Mouse (Mus musculus): ENCODE results near the gene Nup210. TPM values are rescaled to one million over a fixed set of nuclear protein-coding genes. Genes with fewer than 3 reads are reported as not detected.

The Nup210 gene
- polyA plus RNA-seq (2014; fragmentation: Illumina TruSeq; extraction: RNeasy Lipid Tissue Mini Kit (QIAGEN cat#74804); ENCODE audit: low read depth, low replicate concordance) = 1.7 TPM

DNA sequence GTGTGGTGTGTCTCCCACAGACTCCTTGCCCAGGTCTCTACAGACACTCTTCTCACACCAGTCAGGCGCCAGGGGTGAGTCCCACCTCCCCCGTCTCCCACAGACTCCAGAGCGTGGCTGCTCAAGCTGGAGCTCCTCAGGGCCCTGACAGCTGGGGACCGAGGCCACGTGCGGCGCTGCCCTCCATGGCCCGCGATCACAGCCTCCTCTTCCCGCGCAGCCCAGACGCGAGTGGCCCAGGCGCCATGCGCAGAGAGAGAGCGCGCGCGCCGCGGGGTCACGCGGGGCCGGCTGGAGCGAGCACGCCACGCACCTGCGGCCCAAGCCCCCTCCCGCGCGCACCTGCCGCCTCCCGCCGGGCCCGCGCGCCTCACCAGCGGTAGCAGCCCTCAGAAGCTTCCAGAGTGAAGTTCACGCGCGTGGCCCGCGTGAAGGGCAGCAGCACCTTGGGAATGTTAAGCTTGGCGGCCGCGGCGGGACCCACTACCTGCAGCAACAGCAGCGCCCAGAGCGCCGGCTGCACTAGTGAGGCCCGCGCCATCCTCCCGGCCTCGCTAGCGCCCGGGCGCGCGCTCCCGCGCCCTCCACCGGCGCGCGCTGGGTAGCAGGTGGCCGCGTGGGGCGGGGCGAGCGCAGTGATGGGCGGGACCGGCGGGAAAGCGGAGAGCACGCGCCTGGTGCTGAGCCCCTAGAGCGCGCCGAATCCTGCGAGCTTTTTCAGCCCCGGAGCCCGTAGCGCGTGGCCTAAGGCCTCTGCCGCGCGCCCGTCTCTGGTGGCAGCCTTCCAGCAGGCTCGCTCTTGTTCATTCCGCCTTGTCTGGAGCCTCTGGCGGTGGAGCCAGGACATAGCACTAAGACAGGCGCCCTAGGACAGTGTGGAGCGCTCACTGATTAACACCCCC, at the start of gene Nup210:
TSS of gene Nup210 (minus strand) at position 586 of the 902 bp plus-strand sequence.

DNA sequence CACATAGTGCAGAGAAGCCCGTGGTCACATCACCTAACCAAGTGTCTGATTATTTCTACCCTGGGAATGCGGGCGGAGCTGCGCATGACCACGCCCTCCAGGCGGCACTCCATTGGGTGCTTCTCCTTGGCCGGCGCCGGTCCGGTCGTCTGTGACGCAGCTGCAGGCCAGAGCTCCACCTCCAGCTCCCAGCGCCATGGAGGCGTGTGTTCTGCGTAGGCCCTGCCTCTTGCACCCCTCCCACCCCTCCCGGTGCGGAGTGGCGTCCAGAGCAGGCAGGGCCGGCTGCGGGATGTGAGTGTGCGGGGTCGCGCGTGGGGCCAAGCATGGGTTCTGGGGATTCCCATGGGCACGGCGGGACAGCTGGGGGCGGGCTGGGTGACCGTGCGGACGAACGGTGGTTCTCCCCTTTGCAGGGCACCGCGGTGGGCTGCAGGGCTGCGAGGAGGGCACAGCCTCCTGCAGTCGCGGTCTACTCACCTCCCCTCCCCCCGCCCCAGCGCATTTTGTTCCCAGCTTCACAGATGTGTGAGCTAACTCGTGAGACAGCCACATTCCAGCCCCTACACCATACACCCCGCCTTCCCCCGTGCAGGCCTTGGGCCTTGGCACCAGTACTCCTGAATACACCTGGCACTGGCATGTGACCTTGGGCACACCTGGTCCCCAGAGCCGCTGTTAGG, 40.1 kb upstream of the Nup210 start, which contains the start of gene Hdac11:
TSS of gene Hdac11 (plus strand) at position 112 of the 683 bp plus-strand sequence.

DNA sequence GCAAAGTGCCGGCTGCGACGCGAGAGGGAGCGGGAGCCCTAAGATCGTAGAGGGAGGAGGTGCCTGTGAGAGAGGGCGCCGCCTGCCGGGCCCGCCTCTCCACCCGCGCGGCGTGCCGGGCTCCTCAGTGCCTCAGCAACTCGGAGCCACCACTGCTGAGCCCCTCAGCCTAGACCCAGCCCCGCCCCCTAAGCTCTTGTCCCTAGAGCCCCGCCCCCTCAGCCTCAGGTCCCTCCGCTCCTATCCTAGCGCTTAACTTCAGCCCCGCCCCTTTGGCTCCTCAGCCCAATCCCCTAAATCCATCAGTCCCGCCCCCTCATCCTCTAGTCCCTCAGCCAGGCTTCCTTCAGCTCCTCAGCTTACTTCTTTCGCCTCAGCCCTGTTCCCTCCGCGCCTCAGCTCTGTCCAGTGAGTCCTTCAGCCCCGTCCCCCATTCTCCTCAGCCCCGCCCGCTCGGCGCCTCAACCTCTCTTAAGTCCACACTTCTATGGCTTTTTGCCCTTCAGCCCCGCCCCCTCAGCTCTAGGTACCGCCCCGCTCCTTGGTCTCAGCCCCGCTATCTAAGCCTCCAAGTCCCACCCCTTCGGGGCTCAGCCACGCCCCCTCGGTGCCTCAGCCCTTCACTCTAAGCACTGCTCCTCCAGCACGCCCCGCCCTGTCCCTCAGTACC, 127.8 kb downstream of the Nup210 start, which contains the start of gene Iqsec1:
TSS of gene Iqsec1 (minus strand) at position 38 of the 670 bp plus-strand sequence.

Other genes starting within 250 kb of the Nup210 start
- 19.1 TPM for gene Iqsec1, start 128.1 kb downstream of the Nup210 start, polyA plus RNA-seq (2014; fragmentation: Illumina TruSeq; extraction: RNeasy Lipid Tissue Mini Kit (QIAGEN cat#74804); ENCODE audit: low read depth, low replicate concordance)
- 4.4 TPM for gene Hdac11, start 39.8 kb upstream of the Nup210 start, polyA plus RNA-seq (2014; fragmentation: Illumina TruSeq; extraction: RNeasy Lipid Tissue Mini Kit (QIAGEN cat#74804); ENCODE audit: low read depth, low replicate concordance)
- gene Fbln2, start 95.6 kb upstream of the Nup210 start, polyA plus RNA-seq (2014; fragmentation: Illumina TruSeq; extraction: RNeasy Lipid Tissue Mini Kit (QIAGEN cat#74804); ENCODE audit: low read depth, low replicate concordance) = 7.6 TPM

Data from sigmoid colon, adult 10 weeks (tissue).